Mouse (Mus musculus): ENCODE results near the gene Fermt2. TPM values are rescaled to one million over a fixed set of nuclear protein-coding genes. Genes with fewer than 3 reads are reported as not detected.
"Not testable (repeated sequence)": the region's sequence is repeated elsewhere in the genome, so short reads cannot be mapped to it uniquely, and the experiment has no call there.

Fermt2 gene
- polyA plus RNA-seq, 1 experiment from 2014 or later = 53.5 TPM

GRCm38 (mm10) chr14:45478977-45479806 lies 50.7 kb downstream of the Fermt2 start:
- Histone ChIP-seq H3K27ac (no peak overlapping the region), H3K4me3 (replicated peaks) (no peak overlapping the region), H3K9ac (replicated peaks) (no peak overlapping the region), H3K9me3 (no peaks in the 10 kb centered on the region), H3K4me2 (replicated peaks) (no peak overlapping the region), H3K4me1 (replicated peaks) (no peaks in the 10 kb centered on the region), H3K36me3 (peaks cover 35% of the 10 kb centered on the region), H3K27me3 (no peaks in the 10 kb centered on the region)
- whole genome bisulfite sequencing = 78% methylated on average over 9 of the region's 9 CpGs
- no peak for ATAC-seq

DNA sequence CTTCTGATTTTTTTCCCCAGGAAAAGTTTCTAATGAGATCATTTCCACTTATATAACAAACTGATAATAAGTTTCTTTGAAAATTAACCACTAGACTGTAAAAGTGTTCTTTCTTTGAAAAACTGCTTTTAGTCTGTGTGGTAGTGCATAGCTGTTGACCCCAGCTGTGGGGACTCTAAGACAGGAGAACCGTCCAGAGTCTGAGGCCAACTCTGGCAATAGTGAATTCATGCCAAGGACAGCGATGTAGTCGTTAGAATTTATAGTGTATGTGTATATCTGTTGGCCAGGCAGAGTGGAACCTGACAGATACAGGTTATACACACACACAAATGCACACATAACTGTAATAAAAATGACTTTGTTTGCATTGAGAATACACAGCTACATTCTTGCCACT lies 51.4 kb downstream of the Fermt2 start:
- Histone ChIP-seq H3K4me3 (replicated peaks) (no peak overlapping the region), H3K27me3 (no peaks in the 10 kb centered on the region), H3K9ac (replicated peaks) (no peak overlapping the region), H3K27ac (no peak overlapping the region), H3K4me1 (replicated peaks) (no peaks in the 10 kb centered on the region), H3K36me3 (peaks cover 36% of the 10 kb centered on the region), H3K9me3 (no peaks in the 10 kb centered on the region), H3K4me2 (replicated peaks) (no peak overlapping the region)
- 86% methylated on average over 3 of the region's 3 CpGs for WGBS
- no peak for ATAC-seq

DNA sequence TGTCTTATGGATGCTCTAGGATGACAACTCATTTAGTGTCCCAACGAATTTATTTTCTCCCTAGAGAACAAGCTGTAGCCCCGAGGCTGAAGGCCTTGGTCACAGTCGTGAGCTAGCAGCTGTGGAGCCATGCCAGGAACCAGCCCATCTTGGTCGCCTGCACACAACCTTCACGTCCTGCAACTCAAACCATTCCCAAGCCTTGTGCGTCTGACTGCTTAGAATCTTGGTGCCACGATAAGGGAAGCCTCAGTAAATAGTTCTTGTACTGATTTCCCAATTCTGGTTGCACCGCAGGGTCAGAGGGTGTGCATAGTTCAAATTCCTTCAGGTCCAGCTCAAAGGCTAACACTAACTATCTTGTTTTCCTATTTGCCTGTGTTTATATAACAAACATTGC lies 52.3 kb downstream of the Fermt2 start:
- H3K36me3 ChIP-seq = peaks cover 45% of the 10 kb centered on the region
- no peak for ATAC-seq
- no peak overlapping the region for H3K9ac ChIP-seq (replicated peaks)
- H3K4me2 ChIP-seq (replicated peaks) = no peak overlapping the region
- no peaks in the 10 kb centered on the region for H3K27me3 ChIP-seq
- WGBS = 70% methylated on average over 8 of the region's 8 CpGs
- H3K27ac ChIP-seq = no peak overlapping the region
- H3K4me3 ChIP-seq (replicated peaks) = no peak overlapping the region
- H3K9me3 ChIP-seq = no peaks in the 10 kb centered on the region
- H3K4me1 ChIP-seq (replicated peaks) = no peaks in the 10 kb centered on the region

- Histone ChIP-seq H3K4me1 (replicated peaks) (no peaks in the 10 kb centered on the region), H3K27ac (no peak overlapping the region), H3K4me2 (replicated peaks) (no peak overlapping the region), H3K4me3 (replicated peaks) (no peak overlapping the region), H3K9ac (replicated peaks) (no peak overlapping the region), H3K27me3 (no peaks in the 10 kb centered on the region), H3K9me3 (no peaks in the 10 kb centered on the region), H3K36me3 (peaks cover 47% of the 10 kb centered on the region)
- 96% methylated on average over 7 of the region's 7 CpGs for WGBS
- ATAC-seq = no peak
These were observed 52.9 kb downstream of the Fermt2 start for GRCm38 (mm10) chr14:45476990-45477389.

- WGBS = 94% methylated on average over 10 of the region's 10 CpGs
- H3K36me3 ChIP-seq = peaks cover 56% of the 10 kb centered on the region
- no peak for ATAC-seq
These were observed 57.4 kb downstream of the Fermt2 start for GRCm38 (mm10) chr14:45472536-45472935.

DNA sequence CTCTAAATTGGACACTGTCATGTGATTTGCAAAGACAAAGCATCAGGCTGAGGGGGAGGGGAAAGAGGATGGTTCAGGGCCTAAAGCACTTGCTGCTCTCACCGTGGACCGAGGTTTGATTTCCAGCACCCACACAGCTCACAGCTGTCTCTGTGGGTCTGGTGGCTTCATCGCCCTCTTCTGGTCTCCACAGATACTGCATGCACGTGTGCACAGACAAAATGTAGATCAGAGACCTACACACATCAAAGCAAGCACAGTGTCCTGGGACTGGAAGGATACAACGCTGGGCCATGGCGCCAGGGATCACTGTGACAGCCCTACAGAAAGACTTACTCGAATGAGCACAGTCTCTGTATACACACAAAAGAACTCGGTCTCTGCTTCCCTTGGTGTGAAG lies 60.5 kb downstream of the Fermt2 start:
- no peak for ATAC-seq
- Histone ChIP-seq H3K4me3 (replicated peaks) (no peak overlapping the region), H3K36me3 (peaks cover 71% of the 10 kb centered on the region), H3K4me1 (replicated peaks) (peaks cover under 1% of the 10 kb centered on the region; the same call in 1 of the 2 replicates), H3K27ac (no peak overlapping the region), H3K9ac (replicated peaks) (no peak overlapping the region), H3K9me3 (no peaks in the 10 kb centered on the region), H3K27me3 (no peaks in the 10 kb centered on the region), H3K4me2 (replicated peaks) (no peak overlapping the region)
- 94% methylated on average over 8 of the region's 8 CpGs for WGBS

More at GRCm38 (mm10) chr14:45472536-45472935, 57.4 kb downstream of the Fermt2 start:
- H3K4me3 ChIP-seq (replicated peaks) = no peak overlapping the region
- no peak overlapping the region for H3K27ac ChIP-seq
- H3K9me3 ChIP-seq = no peaks in the 10 kb centered on the region
- H3K4me2 ChIP-seq (replicated peaks) = no peak overlapping the region
- H3K27me3 ChIP-seq = no peaks in the 10 kb centered on the region
- no peak overlapping the region for H3K9ac ChIP-seq (replicated peaks)
- no peaks in the 10 kb centered on the region for H3K4me1 ChIP-seq (replicated peaks)

GRCm38 (mm10) chr14:45466371-45466770 lies 63.5 kb downstream of the Fermt2 start:
- not testable (repeated sequence) for H3K27me3 ChIP-seq; ATAC-seq; H3K27ac ChIP-seq; H3K4me3 ChIP-seq (replicated peaks); H3K9me3 ChIP-seq; H3K4me2 ChIP-seq (replicated peaks); H3K9ac ChIP-seq (replicated peaks)
- WGBS = 95% methylated on average over 8 of the region's 8 CpGs
- Histone ChIP-seq H3K4me1 (replicated peaks) (peaks cover 25% of the 10 kb centered on the region), H3K36me3 (peaks cover 56% of the 10 kb centered on the region)

DNA sequence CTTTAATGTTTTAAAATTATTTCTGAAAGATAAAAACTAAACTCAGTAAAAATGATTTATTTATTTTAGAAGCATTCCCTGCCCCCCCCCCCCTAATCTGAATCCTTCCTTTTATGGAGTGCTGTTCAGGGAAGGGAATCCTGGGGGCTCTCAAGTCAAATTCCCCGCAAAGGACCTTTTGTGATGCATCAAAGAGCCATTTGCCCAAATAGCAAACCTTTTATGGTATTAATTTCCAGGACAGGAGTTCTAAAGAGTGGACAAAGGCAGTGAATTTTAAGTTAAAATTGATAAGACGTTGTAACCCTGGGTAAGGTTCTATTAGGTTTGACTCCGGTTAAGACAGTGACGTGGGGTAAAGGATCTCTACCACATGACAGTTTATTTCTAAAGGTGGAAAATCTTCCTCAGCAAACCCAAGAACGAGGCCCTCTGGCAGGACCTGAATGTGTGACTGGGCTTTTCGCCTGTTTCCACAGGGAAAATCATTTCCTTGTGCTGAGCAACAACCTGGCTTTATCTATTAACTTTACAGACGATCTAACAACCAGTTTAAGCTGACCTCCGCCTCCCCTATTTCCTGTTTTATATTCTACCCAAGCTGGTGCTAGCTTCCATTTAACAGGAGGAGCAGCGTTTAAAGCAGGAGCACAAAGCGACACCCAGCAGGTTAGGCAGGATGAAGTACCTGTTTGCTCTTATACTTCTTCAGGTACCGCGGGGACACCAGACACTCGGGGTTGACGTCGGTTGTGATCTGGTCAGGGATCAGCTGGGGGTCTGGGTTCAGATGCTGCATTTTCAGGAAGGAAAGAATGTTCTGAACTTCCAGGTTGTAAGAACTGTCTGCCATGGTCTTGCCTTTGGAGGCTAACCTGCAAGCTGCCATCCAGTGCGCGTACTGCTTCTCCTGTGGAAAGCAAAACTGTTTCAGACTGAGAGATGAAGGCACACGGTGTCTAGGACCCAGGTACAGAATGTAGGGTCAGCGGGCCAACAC lies 65.6 kb downstream of the Fermt2 start:
- peaks cover 55% of the 10 kb centered on the region for H3K36me3 ChIP-seq
- 69% methylated on average over 19 of the region's 19 CpGs for WGBS

GRCm38 (mm10) chr14:45463599-45463998 lies 66.3 kb downstream of the Fermt2 start:
- Histone ChIP-seq H3K4me3 (replicated peaks) (no peak overlapping the region), H3K27ac (peak overlapping the region; percentile 81), H3K4me1 (replicated peaks) (peaks cover 25% of the 10 kb centered on the region), H3K36me3 (peaks cover 49% of the 10 kb centered on the region), H3K9ac (replicated peaks) (no peak overlapping the region), H3K4me2 (replicated peaks) (no peak overlapping the region), H3K9me3 (no peaks in the 10 kb centered on the region), H3K27me3 (no peaks in the 10 kb centered on the region)
- WGBS = 16% methylated on average over 10 of the region's 10 CpGs
- no peak; the same call in 1 of the 2 replicates for ATAC-seq

More for the DNA sequence above, 65.6 kb downstream of the Fermt2 start:
- ATAC-seq = no peak
- Histone ChIP-seq H3K27me3 (no peaks in the 10 kb centered on the region), H3K4me3 (replicated peaks) (no peak overlapping the region), H3K4me2 (replicated peaks) (no peak overlapping the region), H3K27ac (peak overlapping the region; percentile 19; the same call in 1 of the 2 replicates), H3K4me1 (replicated peaks) (peaks cover 25% of the 10 kb centered on the region), H3K9me3 (no peaks in the 10 kb centered on the region), H3K9ac (replicated peaks) (no peak overlapping the region)

DNA sequence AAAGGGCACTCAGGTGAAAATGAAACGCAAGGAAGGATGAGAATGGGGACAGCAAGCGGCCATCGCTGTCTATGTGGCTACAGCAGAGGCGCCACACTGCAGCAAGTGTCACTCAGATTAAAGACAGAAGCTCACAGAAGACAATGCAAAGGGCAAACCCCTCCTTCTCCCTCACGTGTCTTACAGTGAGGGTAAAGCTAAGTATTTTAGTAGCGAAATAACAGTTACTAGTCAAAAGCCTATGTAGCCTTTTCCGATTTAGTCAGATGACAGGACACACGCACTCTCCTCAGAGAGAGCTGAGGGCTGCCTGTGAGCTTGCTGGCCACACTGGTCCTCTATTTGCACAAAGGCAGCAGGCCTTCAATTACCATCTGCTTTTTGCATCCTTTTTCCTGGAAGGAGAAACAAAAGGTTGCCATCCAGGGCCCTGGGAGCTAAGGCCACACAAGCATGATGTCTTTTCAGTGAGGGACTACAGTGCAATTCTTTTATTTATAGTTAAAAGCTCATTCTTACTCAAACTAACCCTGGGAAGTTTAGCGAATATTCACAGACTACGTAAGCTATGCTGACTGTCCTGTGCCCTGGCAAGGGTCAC lies 66.9 kb downstream of the Fermt2 start:
- peak; percentile 65 for ATAC-seq
- peaks cover 25% of the 10 kb centered on the region for H3K4me1 ChIP-seq (replicated peaks)
- 20% methylated on average over 10 of the region's 10 CpGs for WGBS
- peak overlapping the region; percentile 25; the same call in 1 of the 2 replicates for H3K4me2 ChIP-seq (replicated peaks)
- H3K9me3 ChIP-seq = no peaks in the 10 kb centered on the region
- no peaks in the 10 kb centered on the region for H3K27me3 ChIP-seq
- H3K9ac ChIP-seq (replicated peaks) = peak overlapping the region; percentile 16; the same call in 1 of the 2 replicates
- H3K4me3 ChIP-seq (replicated peaks) = no peak overlapping the region
- peaks cover 51% of the 10 kb centered on the region for H3K36me3 ChIP-seq
- peak overlapping the region; percentile 81 for H3K27ac ChIP-seq

DNA sequence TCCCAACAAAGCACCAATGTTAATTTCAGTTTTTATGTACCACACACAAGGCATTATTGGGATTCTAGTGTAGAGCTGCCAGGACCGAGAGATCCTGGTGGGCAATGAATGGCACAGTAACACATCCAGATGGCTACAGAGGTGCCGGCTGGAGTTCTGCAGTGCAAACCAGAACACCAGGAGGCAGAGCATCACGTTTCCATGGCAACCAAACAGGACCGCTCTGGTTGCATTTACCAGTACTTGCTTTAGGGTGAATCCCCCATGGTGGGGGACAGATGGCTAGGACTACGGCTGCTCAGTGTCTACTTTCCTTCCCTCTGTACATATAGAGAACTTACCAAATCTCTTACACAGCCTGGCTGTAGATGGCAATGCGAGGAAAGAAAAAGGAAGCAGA lies 67.5 kb downstream of the Fermt2 start:
- ATAC-seq = peak; percentile 87
- H3K4me1 ChIP-seq (replicated peaks) = peaks cover 25% of the 10 kb centered on the region
- peak overlapping the region; percentile 81 for H3K27ac ChIP-seq
- peak overlapping the region; percentile 25; the same call in 1 of the 2 replicates for H3K4me2 ChIP-seq (replicated peaks)
- H3K4me3 ChIP-seq (replicated peaks) = no peak overlapping the region
- no peaks in the 10 kb centered on the region for H3K9me3 ChIP-seq
- peak overlapping the region; percentile 16; the same call in 1 of the 2 replicates for H3K9ac ChIP-seq (replicated peaks)
- WGBS = 14% methylated on average over 6 of the region's 6 CpGs
- no peaks in the 10 kb centered on the region for H3K27me3 ChIP-seq
- H3K36me3 ChIP-seq = peaks cover 45% of the 10 kb centered on the region
